Mouse (Mus musculus): ENCODE data around the gene Acsf3. TPM values are rescaled to one million over a fixed set of nuclear protein-coding genes. Genes with fewer than 3 reads are reported as not detected.

Acsf3 gene
- total and polyA plus RNA-seq, 3 experiments: 17.8 to 37.2 TPM; not detected in 1

DNA sequence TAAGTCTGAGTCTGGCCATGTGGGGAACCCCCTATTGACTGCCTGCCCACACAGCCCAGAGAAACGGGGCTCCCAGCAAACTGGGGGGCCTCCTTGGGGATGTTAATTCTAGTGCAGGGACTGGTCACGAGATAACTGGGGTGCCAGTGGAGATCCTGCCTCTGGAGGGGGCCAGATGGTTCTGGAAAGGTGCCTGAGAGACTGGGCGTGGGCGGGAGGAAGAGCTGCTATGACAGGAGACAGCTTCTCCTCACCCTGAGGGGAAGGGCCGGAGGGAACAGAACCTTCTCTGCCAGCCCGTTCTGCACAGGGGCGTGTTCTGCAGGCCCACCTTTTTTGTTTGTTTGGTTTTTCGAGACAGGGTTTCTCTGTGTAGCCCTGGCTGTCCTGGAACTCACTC, 90.9 kb downstream of the Acsf3 start:
- Histone ChIP-seq H3K27me3 (ENCODE audit: control insufficient read depth in 1 of 2, insufficient read depth in 2 of 2, low read length in 2 of 2) (no peaks in the 10 kb centered on the region), H3K79me2 (ENCODE audit: control insufficient read depth, insufficient read depth, low read length, poor library complexity) (no peaks in the 10 kb centered on the region)
- TF ChIP-seq RAD21 (IDR thresholded peaks at IDR 0.05; ENCODE audit: low read depth, low read length) (peak; percentile 6), RCOR1 (IDR thresholded peaks at IDR 0.05; ENCODE audit: low read depth, low read length) (no peak), ELF1 (IDR thresholded peaks at IDR 0.05; ENCODE audit: low read depth, low read length) (no peak), CHD2 (IDR thresholded peaks at IDR 0.05; ENCODE audit: low read length) (no peak), SMC3 (IDR thresholded peaks at IDR 0.05; ENCODE audit: low read depth, low read length) (peak; percentile 33; the same call in 1 of the 2 replicates), POLR2AphosphoS2 (IDR thresholded peaks at IDR 0.05; ENCODE audit: low read length) (no peak), ETS1 (IDR thresholded peaks at IDR 0.05; ENCODE audit: low read depth, low read length) (no peak), UBTF (IDR thresholded peaks at IDR 0.05; ENCODE audit: borderline replicate concordance, insufficient read depth, low read depth, low read length) (no peak), ZC3H11A (IDR thresholded peaks at IDR 0.05; ENCODE audit: low read depth, low read length) (no peak), MYC (IDR thresholded peaks at IDR 0.05; ENCODE audit: low read depth, low read length) (no peak), BHLHE40 (IDR thresholded peaks at IDR 0.05; ENCODE audit: borderline replicate concordance, low read depth, low read length) (no peak), KAT2A (conservative IDR thresholded peaks at IDR 0.05; ENCODE audit: low read depth, low read length) (no peak), CHD1 (IDR thresholded peaks at IDR 0.05; ENCODE audit: low read depth, low read length) (no peak), NRF1 (IDR thresholded peaks at IDR 0.05; ENCODE audit: insufficient read depth, low read depth, low read length, poor library complexity, severe bottlenecking) (no peak), USF1 (IDR thresholded peaks at IDR 0.05; ENCODE audit: low read depth, low read length) (no peak), POLR2AphosphoS5 (IDR thresholded peaks at IDR 0.05; ENCODE audit: borderline replicate concordance, low read depth, low read length) (no peak), USF2 (IDR thresholded peaks at IDR 0.05; ENCODE audit: borderline replicate concordance in 1 of 2, insufficient read depth in 1 of 2, low read depth in 1 of 2, low read length in 2 of 2) (no peak), GATA1 (IDR thresholded peaks at IDR 0.05; ENCODE audit: low read depth, low read length) (no peak), NELFE (IDR thresholded peaks at IDR 0.05; ENCODE audit: low read depth, low read length) (no peak), TBP (IDR thresholded peaks at IDR 0.05; ENCODE audit: low read depth, low read length) (no peak), CTCF (IDR thresholded peaks at IDR 0.05 in 2 of 3, conservative IDR thresholded peaks at IDR 0.05 in 1 of 3; ENCODE audit: control insufficient read depth in 1 of 3, insufficient read depth in 1 of 3, low read depth in 2 of 3, low read length in 3 of 3, poor library complexity in 1 of 3, severe bottlenecking in 1 of 3) (peak in 1 of 3 experiments; percentile 22; a peak in 2 of 6 replicates)

More for the DNA sequence above, 90.9 kb downstream of the Acsf3 start:
- Histone ChIP-seq H3K9me3 (replicated peaks; ENCODE audit: insufficient read depth, low read length) (no peaks in the 10 kb centered on the region), H3K4me3 (ENCODE audit: control insufficient read depth in 1 of 2, insufficient read depth in 1 of 2, low read depth in 2 of 2, low read length in 2 of 2) (no peak overlapping the region), H3K9ac (ENCODE audit: control insufficient read depth, low read depth, low read length, poor library complexity, severe bottlenecking) (no peak overlapping the region; the same call in 1 of the 2 replicates), H3K36me3 (ENCODE audit: control insufficient read depth in 1 of 2, insufficient read depth in 2 of 2, low read length in 2 of 2) (no peaks in the 10 kb centered on the region; a peak in 1 of 4 replicates), H3K4me1 (ENCODE audit: control insufficient read depth in 1 of 2, insufficient read depth in 2 of 2, low read length in 2 of 2) (peaks cover 2 to 22% of the 10 kb centered on the region in 2 experiments; a peak in 3 of 4 replicates), H3K27ac (ENCODE audit: control insufficient read depth, low read depth, low read length) (no peak overlapping the region)
- DNase-seq (ENCODE audit: low read depth, low spot score): peak; percentile 59

Other genes with a start within 250 kb of the Acsf3 start
- 144 and 155 TPM in 2 replicates for gene Piezo1, start 224.2 kb upstream of the Acsf3 start, total RNA-seq (2012; rRNA removed)
- gene Piezo1, start 224.2 kb upstream of the Acsf3 start, polyA plus RNA-seq (2012; ENCODE audit: insufficient read depth in 1 of 2, insufficient read length in 2 of 2, low read depth in 1 of 2, low replicate concordance in 2 of 2, missing spikeins in 1 of 2): 100 to 1,000 TPM in 1 of 2 experiments, 10 to 100 TPM in 1; 35.1 to 223 TPM
- 64.3 and 74.6 TPM in 2 replicates for gene Cdt1, start 207.5 kb upstream of the Acsf3 start, total RNA-seq (2012; rRNA removed)
- gene Cdt1, start 207.5 kb upstream of the Acsf3 start, polyA plus RNA-seq (2012; ENCODE audit: insufficient read depth in 1 of 2, insufficient read length in 2 of 2, low read depth in 1 of 2, low replicate concordance in 2 of 2, missing spikeins in 1 of 2): 10 to 100 TPM in 1 of 2 experiments, not detected in 1; 84.5 TPM
- gene Aprt, start 198.6 kb upstream of the Acsf3 start, total RNA-seq (2012; rRNA removed): 239 and 243 TPM in 2 replicates
- gene Aprt, start 198.6 kb upstream of the Acsf3 start, polyA plus RNA-seq (2012; ENCODE audit: insufficient read depth in 1 of 2, insufficient read length in 2 of 2, low read depth in 1 of 2, low replicate concordance in 2 of 2, missing spikeins in 1 of 2): 100 to 1,000 TPM in 1 of 2 experiments, not detected in 1; 287 TPM
- 1.7 and 2.1 TPM in 2 replicates for gene Galns, start 164.0 kb upstream of the Acsf3 start, total RNA-seq (2012; rRNA removed)
- gene Galns, start 164.0 kb upstream of the Acsf3 start, polyA plus RNA-seq (2012; ENCODE audit: insufficient read depth in 1 of 2, insufficient read length in 2 of 2, low read depth in 1 of 2, low replicate concordance in 2 of 2, missing spikeins in 1 of 2): 1 to 10 TPM in 1 of 2 experiments, not detected in 1; 3.0 TPM
- 21.6 and 21.7 TPM in 2 replicates for gene Trappc2l, start 163.8 kb upstream of the Acsf3 start, total RNA-seq (2012; rRNA removed)
- gene Trappc2l, start 163.8 kb upstream of the Acsf3 start, polyA plus RNA-seq (2012; ENCODE audit: insufficient read depth in 1 of 2, insufficient read length in 2 of 2, low read depth in 1 of 2, low replicate concordance in 2 of 2, missing spikeins in 1 of 2): 10 to 100 TPM in 1 of 2 experiments, not detected in 1; 15.1 TPM
- not detected in 2 replicates for gene Pabpn1l, start 152.7 kb upstream of the Acsf3 start, total RNA-seq (2012; rRNA removed)
- gene Pabpn1l, start 152.7 kb upstream of the Acsf3 start, polyA plus RNA-seq (2012; ENCODE audit: insufficient read depth in 1 of 2, insufficient read length in 2 of 2, low read depth in 1 of 2, low replicate concordance in 2 of 2, missing spikeins in 1 of 2): under 1 TPM in 1 of 2 experiments, not detected in 1; 0.15 TPM
- gene Cbfa2t3, start 76.4 kb upstream of the Acsf3 start, total RNA-seq (2012; rRNA removed): 10.5 and 11.1 TPM in 2 replicates
- gene Cbfa2t3, start 76.4 kb upstream of the Acsf3 start, polyA plus RNA-seq (2012; ENCODE audit: insufficient read depth in 1 of 2, insufficient read length in 2 of 2, low read depth in 1 of 2, low replicate concordance in 2 of 2, missing spikeins in 1 of 2): 100 to 1,000 TPM in 1 of 2 experiments, not detected in 1; 102 TPM
- 0.07 and 0.08 TPM in 2 replicates for gene Cdh15, start 72.5 kb downstream of the Acsf3 start, total RNA-seq (2012; rRNA removed)
- under 1 TPM in 1 of 2 experiments, not detected in 1; 0.71 TPM for gene Cdh15, start 72.5 kb downstream of the Acsf3 start, polyA plus RNA-seq (2012; ENCODE audit: insufficient read depth in 1 of 2, insufficient read length in 2 of 2, low read depth in 1 of 2, low replicate concordance in 2 of 2, missing spikeins in 1 of 2)

All from MEL (cell line).